Mouse (Mus musculus) left cerebral cortex, adult 2 months (tissue): ENCODE measurements around the gene Klhl40. TPM values are rescaled to one million over a fixed set of nuclear protein-coding genes. Genes with fewer than 3 reads are reported as not detected.

ENCODE experiments used
- DNase-seq, 2 experiments: peaks; one replicate each; pipeline ENCODE4 v3.0.0; 2021 to 2022; ENCODE audit warnings: low spot score in 2 of 2, mixed read lengths in 1 of 2; ENCODE audit errors: extremely low spot score in 1 of 2
- H3K27ac ChIP-seq: fragments of 200-600 bp; 2 replicates; pipeline ENCODE4 v1.8.1; 2022
- H3K4me3 ChIP-seq: fragments of 200-600 bp; 2 replicates; pipeline ENCODE4 v1.8.1; 2022
- CTCF ChIP-seq: fragments of 200-600 bp; IDR thresholded peaks from 2 replicates; pipeline ENCODE4 v1.8.1; 2022; ENCODE audit warnings: antibody characterized with exemption, mild to moderate bottlenecking, moderate library complexity
- intact Hi-C: fragments of 180-260 bp; cut with DNase I; formaldehyde crosslinking; loops from one replicate; pipeline ENCODE4 v1.15.1; 2025
- total RNA-seq, 2 experiments: library from RNA; stranded (reverse); gene quantifications; 2 replicates each; pipeline ENCODE4 v1.2.3; 2021

Gene Klhl40
- total RNA-seq, 2 experiments from 2014 or later = 7.3 to 10.5 TPM

DNA sequence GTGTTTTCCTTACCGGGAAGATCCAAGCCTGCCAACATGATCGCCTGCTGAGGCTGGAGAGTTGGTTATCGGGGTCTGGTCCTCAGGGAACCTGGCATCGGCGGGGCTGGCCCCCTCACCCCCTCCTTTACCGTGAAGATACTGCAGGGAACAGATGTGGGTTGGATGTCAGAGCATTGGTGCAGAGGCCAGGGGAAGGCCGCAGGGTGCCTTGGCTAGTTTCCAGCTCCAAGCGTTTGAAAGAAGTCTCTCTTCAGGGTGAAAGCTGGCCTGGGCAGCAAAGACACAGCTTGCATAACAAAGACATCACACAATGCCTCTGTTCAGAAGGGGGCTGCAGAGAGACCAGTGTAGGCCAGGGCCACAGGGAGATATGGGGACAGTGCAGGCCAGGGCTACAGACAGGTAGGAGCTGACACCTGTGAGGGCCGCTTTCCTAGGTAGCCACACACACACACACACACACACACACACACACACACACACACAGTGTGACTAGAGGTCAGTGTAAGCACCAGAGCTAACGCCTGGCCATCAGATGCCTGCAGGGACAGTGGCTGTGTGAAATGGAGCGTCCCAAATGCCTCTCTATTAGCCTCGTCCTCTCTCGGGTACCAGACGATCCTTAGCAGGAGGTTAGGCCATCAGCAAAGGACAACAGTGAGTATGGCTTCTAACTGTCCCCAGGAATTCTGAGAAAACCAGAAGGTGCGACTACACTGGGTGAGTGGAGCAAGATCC, 32.8 kb downstream of the Klhl40 start:
- peak in 1 of 2 experiments; percentile 68 for DNase-seq
- Histone ChIP-seq H3K27ac (peak overlapping the region; percentile 82), H3K4me3 (no peak overlapping the region)
- no peak for TF ChIP-seq CTCF
- intact Hi-C loops = no loop called here

- intact Hi-C loops = no loop called here
Observed at GRCm38 (mm10) chr9:121815183-121815582, 37.8 kb downstream of the Klhl40 start.

DNA sequence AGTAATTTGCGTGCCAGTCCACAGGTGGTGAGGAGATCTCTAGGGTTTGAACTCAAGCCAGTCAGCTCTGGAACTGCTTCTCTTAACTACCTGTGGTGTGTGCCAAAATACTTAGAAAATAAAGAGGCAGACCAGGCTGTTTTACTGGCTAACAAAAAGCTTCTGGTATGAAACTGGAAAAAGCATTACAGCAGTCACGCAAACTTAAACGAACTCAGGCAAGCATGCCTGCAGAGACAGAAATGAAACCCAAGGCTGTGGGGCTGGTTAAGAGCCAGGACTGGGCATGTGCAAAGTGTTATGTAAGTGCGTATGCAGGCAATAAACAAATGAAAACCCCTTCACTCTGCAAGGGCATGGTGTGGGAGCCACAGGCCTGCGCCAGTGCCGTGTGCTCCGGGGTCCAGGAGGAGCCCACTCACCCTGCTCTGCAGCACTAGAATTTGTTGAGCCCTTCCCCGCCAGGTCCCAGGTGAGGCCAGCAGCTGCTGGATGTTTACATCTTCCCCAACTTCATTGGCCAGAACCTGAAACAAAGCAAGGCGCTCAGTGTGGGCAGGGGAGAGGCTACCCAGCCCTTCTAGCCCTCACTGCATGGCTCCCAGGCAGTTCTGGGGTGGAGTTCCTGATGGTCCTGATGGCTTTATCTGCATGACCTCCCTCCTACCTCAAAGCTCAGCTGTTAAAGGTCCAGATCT, 41.8 kb downstream of the Klhl40 start:
- no peak for TF ChIP-seq CTCF
- DNase-seq = no peak
- intact Hi-C loops = no loop called here
- no peak overlapping the region for H3K4me3 ChIP-seq
- H3K27ac ChIP-seq = peak overlapping the region; percentile 86

More at GRCm38 (mm10) chr9:121815183-121815582, 37.8 kb downstream of the Klhl40 start:
- H3K27ac ChIP-seq = no peak overlapping the region
- DNase-seq = no peak
- H3K4me3 ChIP-seq = no peak overlapping the region
- TF ChIP-seq CTCF = no peak

DNA sequence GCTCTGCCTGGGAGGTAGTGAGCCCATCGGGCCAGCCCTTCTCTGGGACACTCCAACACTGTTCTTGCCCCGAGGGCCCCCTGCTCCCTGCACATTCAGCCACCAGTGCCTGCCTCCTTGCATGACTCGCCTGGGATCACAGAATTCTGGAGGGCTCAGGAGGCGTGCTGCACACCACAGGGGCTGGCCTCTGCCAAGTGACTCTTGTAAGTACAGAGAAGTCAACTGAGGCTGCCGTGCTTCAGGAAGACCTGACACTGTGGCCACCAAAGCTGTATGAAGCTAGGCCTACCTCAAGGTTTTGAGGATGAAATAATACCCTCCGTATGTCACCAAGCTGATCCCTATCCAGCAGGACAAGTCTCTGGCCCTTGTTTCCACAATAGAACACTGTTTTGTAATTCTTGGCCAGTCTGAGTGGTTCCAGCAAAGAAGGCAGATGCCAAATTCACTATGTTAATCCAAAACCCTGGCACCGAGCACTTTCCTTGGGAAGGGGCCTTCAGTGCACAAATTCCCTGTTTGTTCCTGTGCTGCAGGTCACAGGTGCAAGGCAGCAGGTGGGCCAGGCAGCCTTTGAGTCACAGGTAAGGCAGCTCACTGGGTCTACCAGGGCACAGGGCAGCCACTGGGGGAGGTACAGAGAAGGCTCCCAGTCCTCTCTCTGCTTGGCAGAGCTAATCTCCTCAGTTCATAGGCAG, 42.5 kb downstream of the Klhl40 start:
- H3K4me3 ChIP-seq = no peak overlapping the region
- peak overlapping the region; percentile 86 for H3K27ac ChIP-seq
- DNase-seq = no peak
- intact Hi-C loops = loop anchor here (5.0 kb wide), 1 partner anchor 58 kb away; no protein-coding TSS in a partner anchor
- TF ChIP-seq CTCF = no peak

- no peak for DNase-seq
- no peak for TF ChIP-seq CTCF
- intact Hi-C loops = loop anchor here (5.0 kb wide), 1 partner anchor 58 kb away; no protein-coding TSS in a partner anchor
- Histone ChIP-seq H3K4me3 (no peak overlapping the region), H3K27ac (no peak overlapping the region; the same call in 1 of the 2 replicates)
Observed at GRCm38 (mm10) chr9:121820765-121821164, 43.4 kb downstream of the Klhl40 start.

- no peak overlapping the region for H3K4me3 ChIP-seq
- intact Hi-C loops = loop anchor here (5.0 kb wide), 1 partner anchor 60 kb away; no protein-coding TSS in a partner anchor
- TF ChIP-seq CTCF = no peak
- H3K27ac ChIP-seq = peak overlapping the region; percentile 9; the same call in 1 of the 2 replicates
- DNase-seq = no peak
Observed at GRCm38 (mm10) chr9:121822585-121822991, 45.2 kb downstream of the Klhl40 start.

DNA sequence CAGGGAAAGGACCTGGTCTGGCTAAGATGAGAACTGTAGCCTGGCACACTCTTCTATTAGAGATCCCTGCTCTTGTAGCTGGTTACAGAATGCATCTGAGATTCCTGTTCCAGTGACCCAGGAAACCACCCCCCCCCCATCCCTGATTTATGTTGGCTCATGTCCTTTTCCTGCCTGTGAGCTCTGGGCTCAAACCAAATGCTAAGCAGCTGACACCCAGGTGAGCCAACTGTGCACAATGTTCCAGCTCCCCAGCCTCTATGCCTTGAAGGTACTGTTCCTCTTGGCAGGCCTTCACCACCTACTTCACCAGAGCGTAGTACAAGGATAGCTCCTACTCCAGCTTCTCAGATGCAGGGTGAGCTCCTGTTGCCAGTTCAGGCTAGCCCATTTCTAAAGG, 45.6 kb downstream of the Klhl40 start:
- no peak for TF ChIP-seq CTCF
- peak overlapping the region; percentile 53 for H3K27ac ChIP-seq
- intact Hi-C loops = loop anchor here (5.0 kb wide), 1 partner anchor 61 kb away; no protein-coding TSS in a partner anchor
- DNase-seq = no peak
- no peak overlapping the region for H3K4me3 ChIP-seq

DNA sequence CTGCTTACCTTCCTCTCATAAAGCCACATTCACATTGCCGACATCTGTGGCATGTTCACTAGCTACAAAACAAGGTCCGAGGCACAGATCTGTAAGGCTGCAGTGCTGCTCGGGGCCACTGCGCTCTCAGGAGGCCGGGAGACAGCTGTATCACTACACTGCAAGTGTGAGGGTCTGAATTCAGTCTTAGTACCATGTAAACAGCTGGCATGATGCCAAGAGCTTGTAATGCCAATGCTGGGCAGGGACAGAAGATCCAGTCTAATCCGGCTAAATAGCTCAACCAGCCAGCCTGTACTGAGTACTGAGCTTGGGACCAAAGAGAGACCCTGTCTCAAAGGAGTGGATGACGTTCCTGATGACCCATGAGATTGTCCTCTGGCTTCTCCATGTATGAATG, 46.6 kb downstream of the Klhl40 start:
- no peak for DNase-seq
- TF ChIP-seq CTCF = no peak
- no peak overlapping the region for H3K4me3 ChIP-seq
- intact Hi-C loops = loop anchor here (5.0 kb wide), 1 partner anchor 62 kb away; no protein-coding TSS in a partner anchor
- peak overlapping the region; percentile 53; the same call in 1 of the 2 replicates for H3K27ac ChIP-seq

- intact Hi-C loops = loop anchor here (1.0 to 5.0 kb wide), 2 partner anchors 34 to 48 kb away; partner anchors contain the start of gene Hhatl
- Histone ChIP-seq H3K27ac (peak overlapping the region; percentile 71), H3K4me3 (no peak overlapping the region)
- DNase-seq = no peak
- no peak for TF ChIP-seq CTCF
Observed at GRCm38 (mm10) chr9:121826356-121826755, 48.9 kb downstream of the Klhl40 start.

GRCm38 (mm10) chr9:121828314-121828713, 50.9 kb downstream of the Klhl40 start:
- DNase-seq = no peak
- H3K27ac ChIP-seq = no peak overlapping the region
- intact Hi-C loops = loop anchor here (5.0 kb wide), 1 partner anchor 36 kb away; the partner anchor contains the start of gene Hhatl
- H3K4me3 ChIP-seq = no peak overlapping the region
- no peak for TF ChIP-seq CTCF

GRCm38 (mm10) chr9:121829270-121829992, 52.0 kb downstream of the Klhl40 start:
- no peak for DNase-seq
- intact Hi-C loops = loop anchor here (5.0 kb wide), 1 partner anchor 37 kb away; the partner anchor contains the start of gene Hhatl
- no peak for TF ChIP-seq CTCF
- Histone ChIP-seq H3K27ac (no peak overlapping the region), H3K4me3 (no peak overlapping the region)
